Mouse (Mus musculus): Measurements from ENCODE around the gene H2-M5. TPM values are rescaled to one million over a fixed set of nuclear protein-coding genes. Genes with fewer than 3 reads are reported as not detected.
A peak's percentile ranks its signal among the peaks of the same experiment; 100 is the strongest.

Gene H2-M5
- polyA plus RNA-seq, 1 experiment from 2014 or later = 0.16 TPM

DNA sequence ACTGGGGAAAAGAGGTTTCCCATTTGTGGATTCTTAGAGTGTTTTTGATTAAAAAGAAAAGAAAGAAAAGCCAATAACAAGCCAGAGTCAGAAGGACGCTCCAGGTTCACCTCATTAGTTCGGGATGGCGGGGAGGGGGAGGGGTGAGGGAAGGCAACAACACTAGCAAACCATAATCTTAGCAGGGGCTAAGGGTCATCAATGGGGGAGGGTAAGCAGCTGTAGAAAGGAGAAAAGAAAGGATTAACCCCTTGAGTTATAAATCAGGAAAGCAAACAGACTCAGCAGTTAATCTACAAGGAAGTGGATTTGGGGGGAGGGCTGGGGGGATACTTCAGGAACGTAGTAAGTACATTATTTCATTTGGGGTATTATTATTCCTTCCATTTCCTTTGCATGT is 7.5 kb downstream of the H2-M5 start:
- peaks cover 10% of the 10 kb centered on the region; the same call in 1 of the 2 replicates for H3K4me1 ChIP-seq (ENCODE audit: control insufficient read depth, insufficient read depth, low read length)
- no peaks in the 10 kb centered on the region for H3K9me3 ChIP-seq (ENCODE audit: control insufficient read depth, low read length)
- peak overlapping the region; percentile 33 for H3K4me2 ChIP-seq (replicated peaks; ENCODE audit: low read depth, low read length)
- ATAC-seq (ENCODE audit: low FRiP score, low TSS enrichment) = no peak
- H3K27ac ChIP-seq (ENCODE audit: low read depth, low read length) = no peak overlapping the region
- H3K9ac ChIP-seq (ENCODE audit: low read depth, low read length) = no peak overlapping the region
- peak overlapping the region; percentile 9; the same call in 1 of the 2 replicates for H3K4me3 ChIP-seq (ENCODE audit: low read length)
- H3K27me3 ChIP-seq (ENCODE audit: control insufficient read depth, insufficient read depth, low read length) = no peaks in the 10 kb centered on the region
- H3K36me3 ChIP-seq (ENCODE audit: control insufficient read depth, insufficient read depth, low read length) = no peaks in the 10 kb centered on the region
- 2% methylated on average over 4 of the region's 4 CpGs for WGBS

GRCm38 (mm10) chr17:36981221-36981813 is 8.0 kb downstream of the H2-M5 start, which contains the start of gene 2410137M14Rik:
2410137M14Rik (minus strand) TSS chr17:36981237.
- Histone ChIP-seq H3K4me2 (replicated peaks; ENCODE audit: low read depth, low read length) (peak within 1 kb of the TSS; percentile 33), H3K27me3 (ENCODE audit: control insufficient read depth, insufficient read depth, low read length) (no peaks in the 10 kb centered on the region), H3K27ac (ENCODE audit: low read depth, low read length) (no peak within 1 kb of the TSS), H3K9ac (ENCODE audit: low read depth, low read length) (no peak within 1 kb of the TSS), H3K4me3 (ENCODE audit: low read length) (peak within 1 kb of the TSS; percentile 9; the same call in 1 of the 2 replicates), H3K4me1 (ENCODE audit: control insufficient read depth, insufficient read depth, low read length) (peaks cover 10% of the 10 kb centered on the region; the same call in 1 of the 2 replicates), H3K36me3 (ENCODE audit: control insufficient read depth, insufficient read depth, low read length) (no peaks in the 10 kb centered on the region), H3K9me3 (ENCODE audit: control insufficient read depth, low read length) (no peaks in the 10 kb centered on the region)
- peak; percentile 62 for ATAC-seq (ENCODE audit: low FRiP score, low TSS enrichment)
- WGBS = 7% methylated on average over 18 of the region's 18 CpGs

- ATAC-seq (ENCODE audit: low FRiP score, low TSS enrichment) = no peak
- Histone ChIP-seq H3K27me3 (ENCODE audit: control insufficient read depth, insufficient read depth, low read length) (no peaks in the 10 kb centered on the region), H3K4me3 (ENCODE audit: low read length) (no peak overlapping the region), H3K36me3 (ENCODE audit: control insufficient read depth, insufficient read depth, low read length) (no peaks in the 10 kb centered on the region), H3K9ac (ENCODE audit: low read depth, low read length) (no peak overlapping the region), H3K9me3 (ENCODE audit: control insufficient read depth, low read length) (no peaks in the 10 kb centered on the region), H3K4me2 (replicated peaks; ENCODE audit: low read depth, low read length) (no peak overlapping the region), H3K27ac (ENCODE audit: low read depth, low read length) (no peak overlapping the region), H3K4me1 (ENCODE audit: control insufficient read depth, insufficient read depth, low read length) (no peaks in the 10 kb centered on the region)
- 62% methylated on average over 8 of the region's 8 CpGs for WGBS
Observed at GRCm38 (mm10) chr17:36973271-36973787, 16.0 kb downstream of the H2-M5 start.

DNA sequence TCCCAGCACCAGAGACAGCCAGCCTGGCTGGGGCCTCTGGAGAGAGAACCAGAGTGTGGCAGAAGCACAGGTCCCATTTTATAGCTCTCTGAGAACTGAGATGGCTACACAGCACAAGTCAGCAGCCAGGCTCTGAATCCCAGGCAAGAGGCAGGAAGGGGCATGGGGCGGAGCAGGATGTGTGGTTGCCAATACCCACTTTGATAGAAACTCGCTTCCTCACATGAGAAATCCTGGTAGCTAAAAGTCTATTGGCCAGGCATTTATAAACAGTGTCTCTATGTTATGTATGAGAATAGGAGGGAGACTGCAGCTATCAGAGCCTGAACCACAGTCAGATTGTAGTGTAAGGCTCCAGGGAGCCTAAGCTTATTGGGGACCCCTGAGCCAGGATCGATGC is 16.5 kb downstream of the H2-M5 start:
- H3K4me2 ChIP-seq (replicated peaks; ENCODE audit: low read depth, low read length) = no peak overlapping the region
- ATAC-seq (ENCODE audit: low FRiP score, low TSS enrichment) = no peak
- WGBS = 83% methylated on average over 3 of the region's 3 CpGs
- no peaks in the 10 kb centered on the region for H3K9me3 ChIP-seq (ENCODE audit: control insufficient read depth, low read length)
- no peaks in the 10 kb centered on the region for H3K36me3 ChIP-seq (ENCODE audit: control insufficient read depth, insufficient read depth, low read length)
- H3K4me1 ChIP-seq (ENCODE audit: control insufficient read depth, insufficient read depth, low read length) = no peaks in the 10 kb centered on the region
- H3K27me3 ChIP-seq (ENCODE audit: control insufficient read depth, insufficient read depth, low read length) = no peaks in the 10 kb centered on the region
- H3K27ac ChIP-seq (ENCODE audit: low read depth, low read length) = no peak overlapping the region
- H3K4me3 ChIP-seq (ENCODE audit: low read length) = no peak overlapping the region
- H3K9ac ChIP-seq (ENCODE audit: low read depth, low read length) = no peak overlapping the region

DNA sequence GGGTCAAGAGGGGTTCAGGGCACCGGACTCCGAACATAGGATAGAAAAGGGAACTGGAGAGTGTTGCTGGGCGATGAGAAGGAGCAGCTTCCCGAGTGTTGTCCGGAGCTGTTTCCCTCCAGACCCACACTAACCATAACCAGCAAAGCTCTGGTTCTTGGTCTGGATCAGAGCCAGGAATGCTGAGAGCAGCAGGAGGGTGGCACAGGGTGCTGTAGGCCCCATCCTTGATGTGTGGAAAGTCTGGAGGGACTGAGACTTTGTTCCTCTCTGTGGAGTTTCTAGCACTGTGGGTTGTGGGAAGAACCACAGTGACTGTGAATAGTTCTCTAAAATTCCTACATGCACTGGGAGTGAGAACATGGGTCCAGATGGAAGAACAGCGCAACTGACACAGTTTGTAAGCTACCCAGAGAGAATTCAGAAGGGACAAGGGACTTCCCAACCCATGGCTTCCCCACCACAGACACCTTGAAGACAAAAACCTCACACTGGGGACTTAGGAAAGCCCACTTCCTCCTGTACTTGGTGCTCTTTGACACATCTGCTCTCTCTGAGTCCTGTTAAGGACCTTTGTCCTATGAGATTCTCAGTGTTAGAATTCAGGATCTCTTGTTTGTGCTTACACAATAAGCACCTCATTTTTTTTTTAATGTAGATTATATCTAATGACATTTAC is 18.0 kb downstream of the H2-M5 start:
- H3K27ac ChIP-seq (ENCODE audit: low read depth, low read length) = no peak overlapping the region
- no peaks in the 10 kb centered on the region for H3K4me1 ChIP-seq (ENCODE audit: control insufficient read depth, insufficient read depth, low read length)
- 96% methylated on average over 6 of the region's 6 CpGs for WGBS

GRCm38 (mm10) chr17:36970316-36970890 is 18.9 kb downstream of the H2-M5 start:
- Histone ChIP-seq H3K27ac (ENCODE audit: low read depth, low read length) (no peak overlapping the region), H3K4me1 (ENCODE audit: control insufficient read depth, insufficient read depth, low read length) (no peaks in the 10 kb centered on the region), H3K4me3 (ENCODE audit: low read length) (no peak overlapping the region), H3K4me2 (replicated peaks; ENCODE audit: low read depth, low read length) (no peak overlapping the region), H3K9ac (ENCODE audit: low read depth, low read length) (no peak overlapping the region), H3K27me3 (ENCODE audit: control insufficient read depth, insufficient read depth, low read length) (no peaks in the 10 kb centered on the region), H3K9me3 (ENCODE audit: control insufficient read depth, low read length) (no peaks in the 10 kb centered on the region), H3K36me3 (ENCODE audit: control insufficient read depth, insufficient read depth, low read length) (no peaks in the 10 kb centered on the region)
- 86% methylated on average over 14 of the region's 14 CpGs for WGBS
- ATAC-seq (ENCODE audit: low FRiP score, low TSS enrichment) = no peak

More for the DNA sequence above, 18.0 kb downstream of the H2-M5 start:
- Histone ChIP-seq H3K4me3 (ENCODE audit: low read length) (no peak overlapping the region), H3K9ac (ENCODE audit: low read depth, low read length) (no peak overlapping the region), H3K4me2 (replicated peaks; ENCODE audit: low read depth, low read length) (no peak overlapping the region), H3K9me3 (ENCODE audit: control insufficient read depth, low read length) (no peaks in the 10 kb centered on the region), H3K27me3 (ENCODE audit: control insufficient read depth, insufficient read depth, low read length) (no peaks in the 10 kb centered on the region), H3K36me3 (ENCODE audit: control insufficient read depth, insufficient read depth, low read length) (no peaks in the 10 kb centered on the region)
- no peak for ATAC-seq (ENCODE audit: low FRiP score, low TSS enrichment)

GRCm38 (mm10) chr17:36966875-36967274 is 22.5 kb downstream of the H2-M5 start:
- Histone ChIP-seq H3K4me1 (ENCODE audit: control insufficient read depth, insufficient read depth, low read length) (no peaks in the 10 kb centered on the region), H3K27me3 (ENCODE audit: control insufficient read depth, insufficient read depth, low read length) (no peaks in the 10 kb centered on the region), H3K27ac (ENCODE audit: low read depth, low read length) (no peak overlapping the region), H3K9ac (ENCODE audit: low read depth, low read length) (no peak overlapping the region), H3K9me3 (ENCODE audit: control insufficient read depth, low read length) (no peaks in the 10 kb centered on the region), H3K4me3 (ENCODE audit: low read length) (no peak overlapping the region), H3K36me3 (ENCODE audit: control insufficient read depth, insufficient read depth, low read length) (no peaks in the 10 kb centered on the region), H3K4me2 (replicated peaks; ENCODE audit: low read depth, low read length) (no peak overlapping the region)
- 80% methylated on average over 1 of the region's 1 CpGs for WGBS
- ATAC-seq (ENCODE audit: low FRiP score, low TSS enrichment) = no peak

DNA sequence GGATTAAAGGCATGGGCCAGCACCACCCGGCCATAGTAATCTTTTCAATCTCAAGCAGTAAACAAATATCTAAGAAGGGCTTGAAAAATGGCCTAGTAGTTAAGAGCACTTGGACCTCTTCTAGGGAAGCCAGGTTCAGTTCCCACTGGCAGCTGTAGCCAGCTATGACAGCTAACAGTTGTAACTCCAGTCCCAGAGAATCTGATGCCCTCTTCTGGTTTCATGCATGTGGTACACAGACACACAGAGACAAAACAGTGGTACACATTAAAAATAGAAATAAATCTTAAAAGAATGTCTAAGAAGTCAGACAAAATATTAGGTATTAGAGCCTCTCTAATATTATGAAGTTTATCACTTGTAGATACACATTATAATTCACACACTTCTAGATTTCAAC is 28.2 kb downstream of the H2-M5 start:
- Histone ChIP-seq H3K27ac (ENCODE audit: low read depth, low read length) (no peak overlapping the region), H3K4me1 (ENCODE audit: control insufficient read depth, insufficient read depth, low read length) (0 out of 2 replicates have a peak, but pooled peaks cover 5% of the 10 kb centered on the region), H3K27me3 (ENCODE audit: control insufficient read depth, insufficient read depth, low read length) (no peaks in the 10 kb centered on the region), H3K9me3 (ENCODE audit: control insufficient read depth, low read length) (no peaks in the 10 kb centered on the region), H3K9ac (ENCODE audit: low read depth, low read length) (no peak overlapping the region), H3K4me2 (replicated peaks; ENCODE audit: low read depth, low read length) (no peak overlapping the region), H3K36me3 (ENCODE audit: control insufficient read depth, insufficient read depth, low read length) (peaks cover 8% of the 10 kb centered on the region), H3K4me3 (ENCODE audit: low read length) (no peak overlapping the region)
- 75% methylated on average over 1 of the region's 1 CpGs for WGBS
- ATAC-seq (ENCODE audit: low FRiP score, low TSS enrichment) = no peak

DNA sequence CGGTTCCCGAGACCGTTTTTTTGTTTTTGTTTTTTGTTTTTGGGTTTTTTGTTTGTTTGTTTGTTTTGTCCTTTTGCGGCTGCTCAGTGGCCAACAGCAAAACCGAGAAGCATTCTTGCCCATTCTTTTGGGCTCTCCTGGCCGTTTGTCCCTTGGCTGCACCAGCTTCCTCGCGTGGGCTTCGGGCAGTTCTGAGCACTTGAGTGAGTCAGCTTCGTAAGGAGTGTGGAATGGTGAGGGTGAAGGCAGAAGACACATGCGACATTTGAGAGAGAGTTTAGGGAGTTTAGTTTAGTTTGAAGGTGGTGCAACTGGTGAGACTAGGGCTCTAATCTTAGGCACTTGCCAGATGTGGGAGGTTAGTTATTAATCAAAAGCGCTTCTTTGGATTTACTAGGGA is 30.5 kb downstream of the H2-M5 start:
- Histone ChIP-seq H3K36me3 (ENCODE audit: control insufficient read depth, insufficient read depth, low read length) (peaks cover 20% of the 10 kb centered on the region), H3K27ac (ENCODE audit: low read depth, low read length) (peak overlapping the region; percentile 10; the same call in 1 of the 2 replicates)
- no peak; the same call in 1 of the 2 replicates for ATAC-seq (ENCODE audit: low FRiP score, low TSS enrichment)

More for the DNA sequence above, 30.5 kb downstream of the H2-M5 start:
- H3K9ac ChIP-seq (ENCODE audit: low read depth, low read length) = peak overlapping the region; percentile 55
- no peaks in the 10 kb centered on the region for H3K27me3 ChIP-seq (ENCODE audit: control insufficient read depth, insufficient read depth, low read length)
- no peaks in the 10 kb centered on the region for H3K9me3 ChIP-seq (ENCODE audit: control insufficient read depth, low read length)
- peak overlapping the region; percentile 51 for H3K4me3 ChIP-seq (ENCODE audit: low read length)
- 8% methylated on average over 12 of the region's 12 CpGs for WGBS
- peak overlapping the region; percentile 65 for H3K4me2 ChIP-seq (replicated peaks; ENCODE audit: low read depth, low read length)
- H3K4me1 ChIP-seq (ENCODE audit: control insufficient read depth, insufficient read depth, low read length) = 0 out of 2 replicates have a peak, but pooled peaks cover 5% of the 10 kb centered on the region
